ENCODE assay signal across 7 mouse cellular contexts in the genomic region with DNA sequence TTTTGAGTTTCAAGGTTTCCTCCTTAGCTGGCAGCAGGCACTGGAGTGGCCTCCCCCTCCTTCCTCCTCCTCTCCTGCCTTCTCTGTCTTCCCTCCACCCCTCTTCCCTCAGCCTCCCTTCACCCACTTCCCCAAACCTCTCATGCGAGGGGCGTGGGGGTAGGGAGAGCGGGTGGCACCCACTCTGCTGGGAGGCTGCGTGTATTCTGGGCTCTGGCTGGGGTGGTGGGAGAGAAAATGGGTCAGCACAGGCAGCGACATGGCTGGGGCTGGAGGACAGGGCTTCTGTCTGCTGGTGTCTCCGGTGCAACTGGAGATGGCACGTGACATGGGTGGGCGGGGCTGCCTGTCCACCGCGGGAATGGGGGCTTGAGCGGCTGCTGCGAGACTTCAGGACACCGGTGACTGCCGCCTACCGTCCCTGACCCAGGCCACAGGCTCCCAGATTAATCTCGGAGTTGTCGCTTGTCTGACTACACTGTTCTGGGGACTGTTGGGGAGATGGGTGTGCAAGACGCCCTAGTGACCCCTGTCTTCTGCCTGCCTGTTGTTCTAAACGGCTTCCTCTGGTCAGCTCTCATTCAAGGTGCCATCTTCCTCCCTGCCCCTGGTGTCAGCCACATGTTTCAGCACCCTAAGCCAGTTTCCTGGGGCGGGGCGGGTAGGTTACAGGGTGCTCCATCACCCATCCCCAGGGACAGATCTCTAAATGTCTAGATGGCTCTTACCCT.
DNase-seq lines count a peak whose midpoint lies in the region; ATAC-seq and TF ChIP-seq lines count a peak whose summit lies in the region.

No protein-coding gene starts in this region.

- peak; percentile 75 for DNase-seq in R1 (ENCODE audit: low read depth, low spot score)
- peak; percentile 77 for DNase-seq in forebrain, embryonic 14.5 days (ENCODE audit: low spot score)
- DNase-seq in heart, postnatal 4 days = peak; percentile 79
- peak; percentile 69 for DNase-seq in left cerebral cortex, postnatal 4 days
- peak; percentile 89 for DNase-seq in midbrain, embryonic 10.5 days (ENCODE audit: low spot score)
- DNase-seq in right cerebral cortex, postnatal 36 days (ENCODE audit: low spot score in 2 of 2) = peak; percentile 46 to 50

- H3K27ac ChIP-seq in bone marrow macrophage, adult 2 months (ENCODE audit: insufficient read depth, low read depth, low read length) = peak overlapping the region; percentile 44
- H3K27ac ChIP-seq in forebrain, embryonic 14.5 days (ENCODE audit: low read depth, low read length) = no peak overlapping the region; the same call in 1 of the 2 replicates
- H3K27ac ChIP-seq in midbrain, embryonic 10.5 days (replicated peaks) = peak overlapping the region; percentile 93

- peak; percentile 87 for ATAC-seq in forebrain, embryonic 14.5 days

- H3K4me1 ChIP-seq in bone marrow macrophage, adult 2 months (ENCODE audit: control insufficient read depth, insufficient read depth, low read length) = peaks cover 29% of the 10 kb centered on the region
- peaks cover 5% of the 10 kb centered on the region; the same call in 1 of the 2 replicates for H3K4me1 ChIP-seq in forebrain, embryonic 14.5 days (ENCODE audit: control insufficient read depth, insufficient read depth, low read length)
- H3K4me1 ChIP-seq in midbrain, embryonic 10.5 days = peaks cover 25% of the 10 kb centered on the region

- H3K4me2 ChIP-seq in forebrain, embryonic 14.5 days (ENCODE audit: low read length) = peak overlapping the region; percentile 72

- H3K4me3 ChIP-seq in bone marrow macrophage, adult 2 months (ENCODE audit: insufficient read depth, low read length) = peak overlapping the region; percentile 39
- peak overlapping the region; percentile 36 for H3K4me3 ChIP-seq in forebrain, embryonic 14.5 days (ENCODE audit: low read depth, low read length)
- H3K4me3 ChIP-seq in midbrain, embryonic 10.5 days = peak overlapping the region; percentile 62

- 6% methylated on average over 21 of the region's 21 CpGs for WGBS in forebrain, embryonic 14.5 days
- WGBS in midbrain, embryonic 10.5 days = 6% methylated on average over 21 of the region's 21 CpGs

- no peaks in the 10 kb centered on the region for H3K36me3 ChIP-seq in forebrain, embryonic 14.5 days (ENCODE audit: control insufficient read depth, insufficient read depth, low read length)
- H3K36me3 ChIP-seq in midbrain, embryonic 10.5 days = no peaks in the 10 kb centered on the region

- no peaks in the 10 kb centered on the region for H3K9me3 ChIP-seq in forebrain, embryonic 14.5 days (replicated peaks; ENCODE audit: control insufficient read depth, low read length)
- no peaks in the 10 kb centered on the region for H3K9me3 ChIP-seq in midbrain, embryonic 10.5 days (replicated peaks)

- H3K9ac ChIP-seq in forebrain, embryonic 14.5 days (ENCODE audit: low read length) = peak overlapping the region; percentile 66

- H3K27me3 ChIP-seq in forebrain, embryonic 14.5 days (replicated peaks; ENCODE audit: control insufficient read depth, insufficient read depth, low read length) = no peaks in the 10 kb centered on the region
- H3K27me3 ChIP-seq in midbrain, embryonic 10.5 days (ENCODE audit: low read depth, poor library complexity, severe bottlenecking) = peaks cover 6% of the 10 kb centered on the region; the same call in 1 of the 2 replicates

- no peak for TF ChIP-seq POLR2A in bone marrow macrophage, adult 2 months (IDR thresholded peaks at IDR 0.05; ENCODE audit: borderline replicate concordance, low read depth, low read length)

- no peak for TF ChIP-seq CTCF in bone marrow macrophage, adult 2 months (IDR thresholded peaks at IDR 0.05; ENCODE audit: low read depth, low read length)

- intact Hi-C loops in left cerebral cortex, postnatal 4 days (cut with DNase I) = no loop called here
